ENCODE assay signal across 10 mouse cellular contexts in the genomic region with DNA sequence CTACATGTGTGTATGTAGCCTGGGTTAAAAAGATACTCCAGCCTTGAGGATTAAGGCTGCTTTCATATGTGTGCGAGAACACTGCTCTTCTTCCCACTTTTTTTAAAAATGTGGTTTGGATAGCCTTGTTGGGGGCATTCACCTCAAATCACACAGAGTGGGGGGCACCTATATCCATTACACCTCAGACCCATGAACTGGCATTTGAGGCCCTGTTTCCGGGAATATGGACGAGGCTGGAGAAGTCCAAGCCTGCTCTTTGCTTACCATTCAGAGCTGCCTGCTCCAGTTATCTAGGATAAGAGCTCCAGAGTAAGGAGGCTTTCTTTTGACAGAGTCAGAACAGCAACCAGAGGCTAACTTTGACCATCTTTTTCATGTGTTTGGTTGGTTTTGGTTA.
DNase-seq lines count a peak whose midpoint lies in the region; ATAC-seq and TF ChIP-seq lines count a peak whose summit lies in the region.
"Had no signal": no experiment of that assay in that cellular context is flagged by ENCODE, and none has a peak within 500 bp of the region (broad histone marks: within the 10 kb centered on the region; RNA-seq: fewer than 3 reads in every experiment).

No protein-coding gene starts in this region.

- peak overlapping the region; percentile 98 for H3K9ac ChIP-seq in heart, embryonic 14.5 days (ENCODE audit: low read length)
- H3K9ac ChIP-seq in intestine, postnatal 0 days (ENCODE audit: low read depth, low read length) = no peak overlapping the region; the same call in 1 of the 2 replicates
- peak overlapping the region; percentile 96 for H3K9ac ChIP-seq in stomach, embryonic 16.5 days (ENCODE audit: low read length)
- H3K9ac ChIP-seq: liver, embryonic 15.5 days had no signal

- peaks cover 4 to 20% of the 10 kb centered on the region in 2 experiments; a peak in 3 of 4 replicates for H3K4me1 ChIP-seq in heart, embryonic 14.5 days (ENCODE audit: control insufficient read depth in 2 of 2, insufficient read depth in 2 of 2, low read length in 2 of 2)
- H3K4me1 ChIP-seq in spleen, adult 2 months (ENCODE audit: control insufficient read depth, insufficient read depth, insufficient read length) = peaks cover 18% of the 10 kb centered on the region
- H3K4me1 ChIP-seq in intestine, postnatal 0 days (replicated peaks; ENCODE audit: control insufficient read depth, insufficient read depth, low read length) = no peaks in the 10 kb centered on the region
- peaks cover 30% of the 10 kb centered on the region for H3K4me1 ChIP-seq in stomach, embryonic 16.5 days (ENCODE audit: control insufficient read depth, insufficient read depth, low read length)
- H3K4me1 ChIP-seq: liver, embryonic 15.5 days had no signal

- no peaks in the 10 kb centered on the region for H3K9me3 ChIP-seq in heart, embryonic 14.5 days (ENCODE audit: control insufficient read depth, low read length)
- no peaks in the 10 kb centered on the region for H3K9me3 ChIP-seq in intestine, postnatal 0 days (ENCODE audit: control insufficient read depth)
- no peaks in the 10 kb centered on the region for H3K9me3 ChIP-seq in stomach, embryonic 16.5 days (replicated peaks; ENCODE audit: control insufficient read depth, low read length)
- H3K9me3 ChIP-seq: liver, embryonic 15.5 days had no signal

- H3K27ac ChIP-seq in heart, embryonic 14.5 days (replicated peaks in 1 of 2; ENCODE audit: control insufficient read depth in 1 of 2, insufficient read depth in 1 of 2, low read depth in 2 of 2, low read length in 2 of 2) = no peak overlapping the region
- no peak overlapping the region for H3K27ac ChIP-seq in spleen, adult 2 months (ENCODE audit: insufficient read depth, low read length)
- H3K27ac ChIP-seq in intestine, postnatal 0 days (ENCODE audit: low read depth, low read length) = no peak overlapping the region
- no peak overlapping the region for H3K27ac ChIP-seq in stomach, embryonic 16.5 days (ENCODE audit: low read length)
- H3K27ac ChIP-seq: liver, embryonic 15.5 days had no signal

- H3K4me3 ChIP-seq in heart, embryonic 14.5 days (ENCODE audit: control insufficient read depth in 1 of 2, insufficient read depth in 1 of 2, low read depth in 1 of 2, low read length in 2 of 2) = peak overlapping the region; percentile 6 to 91; a peak in 3 of 4 replicates
- peak overlapping the region; percentile 29 for H3K4me3 ChIP-seq in spleen, adult 2 months (ENCODE audit: extremely low read depth, insufficient read depth, insufficient read length)
- H3K4me3 ChIP-seq in intestine, postnatal 0 days (ENCODE audit: low read depth, low read length) = peak overlapping the region; percentile 76
- peak overlapping the region; percentile 80 for H3K4me3 ChIP-seq in stomach, embryonic 16.5 days (replicated peaks; ENCODE audit: low read length)

- no peak for ATAC-seq in heart, embryonic 14.5 days (ENCODE audit: insufficient number of reproducible peaks, insufficient read depth, low FRiP score, low read depth)
- no peak for ATAC-seq in intestine, postnatal 0 days
- no peak for ATAC-seq in stomach, embryonic 16.5 days (ENCODE audit: insufficient read depth, low FRiP score)

- H3K4me2 ChIP-seq in heart, embryonic 14.5 days (ENCODE audit: low read length) = peak overlapping the region; percentile 64
- H3K4me2 ChIP-seq in intestine, postnatal 0 days (replicated peaks; ENCODE audit: low read depth) = peak overlapping the region; percentile 91
- peak overlapping the region; percentile 77 for H3K4me2 ChIP-seq in stomach, embryonic 16.5 days (ENCODE audit: low read depth, low read length)
- H3K4me2 ChIP-seq: liver, embryonic 15.5 days had no signal

- H3K36me3 ChIP-seq in heart, embryonic 14.5 days (ENCODE audit: control insufficient read depth, insufficient read depth, low read length) = peaks cover 17% of the 10 kb centered on the region; the same call in 1 of the 2 replicates
- H3K36me3 ChIP-seq in spleen, adult 2 months (ENCODE audit: control insufficient read depth, insufficient read depth, low read length) = no peaks in the 10 kb centered on the region
- no peaks in the 10 kb centered on the region; the same call in 1 of the 2 replicates for H3K36me3 ChIP-seq in intestine, postnatal 0 days (ENCODE audit: control insufficient read depth, insufficient read depth)
- H3K36me3 ChIP-seq in stomach, embryonic 16.5 days (ENCODE audit: control insufficient read depth, insufficient read depth, low read length) = no peaks in the 10 kb centered on the region
- H3K36me3 ChIP-seq: liver, embryonic 15.5 days had no signal

- 63% methylated on average over 3 of the region's 3 CpGs for WGBS in heart, embryonic 14.5 days
- WGBS in spleen, adult 2 months = 78% methylated on average over 3 of the region's 3 CpGs
- 56% methylated on average over 3 of the region's 3 CpGs for WGBS in intestine, postnatal 0 days
- 56% methylated on average over 3 of the region's 3 CpGs for WGBS in stomach, embryonic 16.5 days

- no peaks in the 10 kb centered on the region for H3K27me3 ChIP-seq in heart, embryonic 14.5 days (ENCODE audit: control insufficient read depth, insufficient read depth, low read length)
- peaks cover 20% of the 10 kb centered on the region for H3K27me3 ChIP-seq in spleen, adult 2 months (ENCODE audit: control insufficient read depth, insufficient read depth, low read length)
- H3K27me3 ChIP-seq in intestine, postnatal 0 days (replicated peaks; ENCODE audit: control insufficient read depth, insufficient read depth, low read length) = peaks cover 35% of the 10 kb centered on the region
- 0 out of 2 replicates have a peak, but pooled peaks cover 5% of the 10 kb centered on the region for H3K27me3 ChIP-seq in stomach, embryonic 16.5 days (ENCODE audit: control insufficient read depth, insufficient read depth, low read length)

- DNase-seq in heart, adult 9 months (ENCODE audit: low spot score in 2 of 2) = no peak
- no peak for DNase-seq in spleen, adult 2 months (ENCODE audit: low read depth in 1 of 2, low spot score in 2 of 2)
- DNase-seq in spleen, postnatal 4 days (ENCODE audit: low spot score in 2 of 2) = no peak
- DNase-seq in cerebellum, adult 9-10 months = no peak
- DNase-seq in ovary, postnatal 14 days (ENCODE audit: low spot score) = no peak
- DNase-seq: gastrocnemius, postnatal 10 days had no signal

- TF ChIP-seq CTCF in spleen, adult 2 months (IDR thresholded peaks at IDR 0.05; ENCODE audit: extremely low read depth, insufficient read depth, insufficient read length, insufficient replicate concordance) = no peak
- no peak for TF ChIP-seq CTCF in intestine, postnatal 0 days (IDR thresholded peaks at IDR 0.05; ENCODE audit: low read depth)

- no peak for TF ChIP-seq POLR2A in spleen, adult 2 months (IDR thresholded peaks at IDR 0.05; ENCODE audit: low read depth, low read length)

Comparison
In these comparisons a context has a peak if more than half of its experiments do, and no peak if none do; other contexts are left out.
1. H3K4me3 ChIP-seq: peak in every context shown above with its lines; median percentile 80 in stomach, embryonic 16.5 days; 76 in intestine, postnatal 0 days; 48 in heart, embryonic 14.5 days; 29 in spleen, adult 2 months.